Mouse (Mus musculus): Measurements from ENCODE around the gene Six5.

DNA sequence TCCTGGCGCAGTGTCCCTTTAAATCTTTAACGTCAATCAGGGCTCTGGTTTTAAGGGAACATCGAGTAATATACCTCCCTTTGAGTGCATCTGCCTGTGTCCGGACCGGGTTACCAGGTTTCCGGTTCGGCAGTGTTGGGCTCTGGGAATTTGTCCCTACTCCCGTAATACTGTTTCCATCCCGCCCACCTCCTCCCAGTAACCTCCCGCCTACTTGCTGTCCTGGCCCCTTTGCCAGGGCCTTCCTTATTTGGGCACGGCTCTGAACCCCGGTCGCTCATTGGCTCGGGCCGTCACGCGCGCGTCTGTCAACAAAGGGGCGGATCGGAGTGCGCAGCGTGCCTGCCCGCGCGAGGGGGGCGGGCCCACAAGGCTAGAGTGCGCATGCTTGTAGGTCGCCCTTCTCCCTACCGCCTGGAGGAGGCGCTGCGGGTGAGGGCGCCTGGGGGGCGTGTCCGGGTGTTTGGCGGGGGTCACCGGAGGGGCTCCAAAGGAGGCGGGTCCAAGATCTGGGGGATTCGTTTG lies 37.0 kb downstream of the Six5 start:
- TF ChIP-seq CTCF (IDR thresholded peaks at IDR 0.05; ENCODE audit: control insufficient read depth, insufficient read depth, insufficient read length) (peak; percentile 77), MYOG (IDR thresholded peaks at IDR 0.05; ENCODE audit: control insufficient read depth, extremely low read depth, insufficient read length) (no peak), MYOD1 (IDR thresholded peaks at IDR 0.05; ENCODE audit: control insufficient read depth, insufficient read length, low read depth) (no peak), CEBPB (IDR thresholded peaks at IDR 0.05; ENCODE audit: low read depth) (no peak), MAX (IDR thresholded peaks at IDR 0.05) (peak; percentile 70)
